Mouse (Mus musculus) heart, embryonic 14.5 days (tissue): ENCODE measurements around the gene Celf2. TPM values are rescaled to one million over a fixed set of nuclear protein-coding genes. Genes with fewer than 3 reads are reported as not detected.

Source experiments
- ATAC-seq: fragments of 200-750 bp; cut with Nextera tagmentation; 2 replicates; pipeline ENCODE4 v1.8.0; 2017; ENCODE audit warnings: low read depth, moderate TSS enrichment; ENCODE audit not compliant: insufficient number of reproducible peaks, insufficient read depth, low FRiP score
- H3K27ac ChIP-seq, 2 experiments: fragments of 200-500 bp in 1 of 2; fragments of 300-500 bp in 1 of 2; sonication (generic) in 1 of 2; replicated peaks in 1 of 2; 2 replicates each; pipeline ENCODE4 v1.5.1; 2012 to 2014; ENCODE audit warnings: low read depth in 2 of 2, low read length in 2 of 2, control low read depth in 1 of 2, mild to moderate bottlenecking in 1 of 2, mixed read lengths in 1 of 2; ENCODE audit not compliant: control insufficient read depth in 1 of 2, insufficient read depth in 1 of 2
- H3K27me3 ChIP-seq: fragments of 300-500 bp; sonication (generic); 2 replicates; pipeline ENCODE4 v1.6.1; 2014; ENCODE audit warnings: mild to moderate bottlenecking, low read length, control low read depth; ENCODE audit not compliant: control insufficient read depth, insufficient read depth
- H3K36me3 ChIP-seq: fragments of 300-500 bp; sonication (generic); 2 replicates; pipeline ENCODE4 v1.6.1; 2014; ENCODE audit warnings: mild to moderate bottlenecking, control low read depth, low read length, mixed read lengths; ENCODE audit not compliant: control insufficient read depth, insufficient read depth
- H3K4me1 ChIP-seq, 2 experiments: fragments of 200-500 bp in 1 of 2; fragments of 300-500 bp in 1 of 2; sonication (generic) in 1 of 2; 2 replicates each; pipeline ENCODE4 v1.6.1; 2012 to 2014; ENCODE audit warnings: low read length in 2 of 2, control low read depth in 1 of 2, mixed read lengths in 1 of 2; ENCODE audit not compliant: control insufficient read depth in 2 of 2, insufficient read depth in 2 of 2
- H3K4me2 ChIP-seq: fragments of 300-500 bp; sonication (generic); 2 replicates; pipeline ENCODE4 v1.6.1; 2014; ENCODE audit warnings: mild to moderate bottlenecking, low read length
- H3K4me3 ChIP-seq, 2 experiments: fragments of 200-500 bp in 1 of 2; fragments of 300-500 bp in 1 of 2; sonication (generic) in 1 of 2; 2 replicates each; pipeline ENCODE4 v1.5.1; 2012 to 2014; ENCODE audit warnings: low read length in 2 of 2, mild to moderate bottlenecking in 2 of 2, control low read depth in 1 of 2, low read depth in 1 of 2, moderate library complexity in 1 of 2; ENCODE audit not compliant: control insufficient read depth in 1 of 2, insufficient read depth in 1 of 2
- H3K9ac ChIP-seq: fragments of 300-500 bp; sonication (generic); 2 replicates; pipeline ENCODE4 v1.6.1; 2014; ENCODE audit warnings: mild to moderate bottlenecking, low read length
- H3K9me3 ChIP-seq: fragments of 300-500 bp; sonication (generic); 2 replicates; pipeline ENCODE4 v1.6.1; 2016; ENCODE audit warnings: low read length, control low read depth; ENCODE audit not compliant: control insufficient read depth
- WGBS: fragments of 180-500 bp; shearing (Covaris S2); extraction: QIAGEN DNeasy Blood & Tissue Kit; methylation state at CpG from one replicate; pipeline ENCODE4 v1.1.7; 2014; 5-methylcytosine and 5-hydroxymethylcytosine counted together
- polyA plus RNA-seq: library from polyadenylated mRNA; unstranded; fragments of >200 nt; fragmentation: Nextera tagmentation; extraction: Ambion mirVana; gene quantifications from 2 replicates; pipeline ENCODE4 v1.2.1, GENCODE M21; 2014

Gene Celf2
- polyA plus RNA-seq, 1 experiment from 2014 or later = 66.5 TPM

GRCm38 (mm10) chr2:6505531-6505930, 1003.8 kb downstream of the Celf2 start:
- WGBS = 84% methylated on average over 12 of the region's 12 CpGs

GRCm38 (mm10) chr2:6498101-6498500, 1011.3 kb downstream of the Celf2 start:
- Histone ChIP-seq H3K4me3 (no peak overlapping the region), H3K27ac (no peak overlapping the region), H3K27me3 (no peaks in the 10 kb centered on the region), H3K36me3 (no peaks in the 10 kb centered on the region), H3K9me3 (no peaks in the 10 kb centered on the region), H3K9ac (no peak overlapping the region), H3K4me1 (no peaks in the 10 kb centered on the region; a peak in 1 of 4 replicates), H3K4me2 (no peak overlapping the region)
- no peak for ATAC-seq
- WGBS = 73% methylated on average over 12 of the region's 12 CpGs

More at GRCm38 (mm10) chr2:6505531-6505930, 1003.8 kb downstream of the Celf2 start:
- H3K27ac ChIP-seq = no peak overlapping the region
- H3K4me2 ChIP-seq = no peak overlapping the region
- no peaks in the 10 kb centered on the region for H3K9me3 ChIP-seq
- H3K4me3 ChIP-seq = no peak overlapping the region
- H3K36me3 ChIP-seq = no peaks in the 10 kb centered on the region
- ATAC-seq = no peak
- H3K9ac ChIP-seq = no peak overlapping the region
- no peaks in the 10 kb centered on the region for H3K4me1 ChIP-seq
- no peaks in the 10 kb centered on the region for H3K27me3 ChIP-seq

- no peaks in the 10 kb centered on the region for H3K9me3 ChIP-seq
- no peak overlapping the region for H3K9ac ChIP-seq
- H3K27me3 ChIP-seq = no peaks in the 10 kb centered on the region
- WGBS = 68% methylated on average over 5 of the region's 5 CpGs
- no peaks in the 10 kb centered on the region for H3K36me3 ChIP-seq
- H3K4me1 ChIP-seq = peaks cover 0 to 3% of the 10 kb centered on the region in 2 experiments; a peak in 2 of 4 replicates
- no peak for ATAC-seq
- H3K4me2 ChIP-seq = no peak overlapping the region
- H3K4me3 ChIP-seq = no peak overlapping the region
- no peak overlapping the region for H3K27ac ChIP-seq
Observed at GRCm38 (mm10) chr2:6497636-6498035, 1011.7 kb downstream of the Celf2 start.

GRCm38 (mm10) chr2:6493886-6494285, 1015.5 kb downstream of the Celf2 start:
- no peak overlapping the region for H3K9ac ChIP-seq
- no peak overlapping the region for H3K4me3 ChIP-seq
- ATAC-seq = no peak
- peaks cover 0 to 3% of the 10 kb centered on the region in 2 experiments; a peak in 2 of 4 replicates for H3K4me1 ChIP-seq
- H3K4me2 ChIP-seq = no peak overlapping the region
- WGBS = 76% methylated on average over 5 of the region's 5 CpGs
- peaks cover 3% of the 10 kb centered on the region; the same call in 1 of the 2 replicates for H3K9me3 ChIP-seq
- H3K27ac ChIP-seq = no peak overlapping the region
- no peaks in the 10 kb centered on the region for H3K36me3 ChIP-seq
- no peaks in the 10 kb centered on the region for H3K27me3 ChIP-seq

GRCm38 (mm10) chr2:6490870-6491269, 1018.5 kb downstream of the Celf2 start:
- 71% methylated on average over 4 of the region's 4 CpGs for WGBS
- no peaks in the 10 kb centered on the region for H3K27me3 ChIP-seq
- H3K27ac ChIP-seq = no peak overlapping the region
- ATAC-seq = no peak
- H3K36me3 ChIP-seq = no peaks in the 10 kb centered on the region
- peaks cover 3% of the 10 kb centered on the region; the same call in 1 of the 2 replicates for H3K9me3 ChIP-seq
- H3K4me2 ChIP-seq = no peak overlapping the region
- no peak overlapping the region for H3K4me3 ChIP-seq
- no peak overlapping the region for H3K9ac ChIP-seq
- peaks cover 0 to 3% of the 10 kb centered on the region in 2 experiments; a peak in 1 of 4 replicates for H3K4me1 ChIP-seq

GRCm38 (mm10) chr2:6490076-6490475, 1019.3 kb downstream of the Celf2 start:
- H3K36me3 ChIP-seq = no peaks in the 10 kb centered on the region
- H3K27me3 ChIP-seq = no peaks in the 10 kb centered on the region
- 89% methylated on average over 6 of the region's 6 CpGs for WGBS
- H3K4me2 ChIP-seq = no peak overlapping the region
- no peak for ATAC-seq
- peaks cover 3% of the 10 kb centered on the region; the same call in 1 of the 2 replicates for H3K9me3 ChIP-seq
- no peak overlapping the region for H3K27ac ChIP-seq
- H3K9ac ChIP-seq = no peak overlapping the region
- H3K4me1 ChIP-seq = peaks cover 0 to 5% of the 10 kb centered on the region in 2 experiments; a peak in 2 of 4 replicates
- H3K4me3 ChIP-seq = no peak overlapping the region
